Mouse (Mus musculus) liver, adult 2 months (tissue): ENCODE results near the gene Tex2.

ENCODE experiments used
- CTCF ChIP-seq: fragments of 200-500 bp; IDR thresholded peaks from 2 replicates; pipeline ENCODE4 v1.5.1; 2011; ENCODE audit warnings: low read depth, low read length, control low read depth
- POLR2A ChIP-seq: fragments of 200-500 bp; IDR thresholded peaks from 2 replicates; pipeline ENCODE4 v1.6.1; 2011; ENCODE audit warnings: low read length, control low read depth; ENCODE audit not compliant: insufficient read depth; ENCODE audit errors: extremely low read depth

DNA sequence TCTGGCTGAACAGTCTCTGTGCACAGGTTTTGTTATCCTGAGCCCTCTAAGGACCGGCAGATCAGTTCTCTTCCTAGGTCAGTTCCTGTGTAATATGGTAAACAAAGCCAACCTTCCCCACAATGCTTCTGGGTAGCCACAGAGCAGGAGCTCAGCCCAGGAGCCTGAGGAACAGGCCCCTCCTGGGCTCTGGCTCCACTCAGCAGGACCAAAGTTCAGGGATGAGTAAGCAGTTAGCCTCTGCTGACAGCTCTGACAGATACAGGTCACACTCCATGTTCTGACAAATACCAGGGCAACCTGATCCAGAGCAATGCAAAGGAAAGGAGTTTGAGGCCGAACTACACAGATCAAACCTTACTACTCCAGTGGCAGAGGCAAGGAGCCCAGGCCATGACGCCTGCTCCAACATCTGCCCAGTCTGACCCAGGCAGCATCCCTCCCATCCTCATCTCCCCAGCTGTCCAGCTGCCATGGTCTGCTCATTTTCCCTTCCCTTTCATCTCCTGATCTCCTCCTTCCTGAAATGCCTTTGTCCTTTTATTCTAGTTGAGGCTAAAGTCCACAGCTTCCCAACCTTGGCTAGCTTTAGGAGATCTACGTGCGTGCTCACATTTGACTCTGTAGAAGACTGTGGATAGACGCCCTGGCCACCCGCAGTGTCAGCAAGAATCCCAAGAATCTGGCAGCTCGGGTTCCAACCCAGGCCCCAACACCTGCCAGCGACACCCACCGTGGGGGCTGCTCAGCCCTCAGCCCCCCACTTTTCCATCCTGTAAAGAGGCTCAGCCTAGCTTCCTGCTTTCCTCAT lies 57.2 kb downstream of the Tex2 start:
- no peak for TF ChIP-seq CTCF
- TF ChIP-seq POLR2A: no peak
